Mouse (Mus musculus): ENCODE measurements around the gene Ttll13.

DNA sequence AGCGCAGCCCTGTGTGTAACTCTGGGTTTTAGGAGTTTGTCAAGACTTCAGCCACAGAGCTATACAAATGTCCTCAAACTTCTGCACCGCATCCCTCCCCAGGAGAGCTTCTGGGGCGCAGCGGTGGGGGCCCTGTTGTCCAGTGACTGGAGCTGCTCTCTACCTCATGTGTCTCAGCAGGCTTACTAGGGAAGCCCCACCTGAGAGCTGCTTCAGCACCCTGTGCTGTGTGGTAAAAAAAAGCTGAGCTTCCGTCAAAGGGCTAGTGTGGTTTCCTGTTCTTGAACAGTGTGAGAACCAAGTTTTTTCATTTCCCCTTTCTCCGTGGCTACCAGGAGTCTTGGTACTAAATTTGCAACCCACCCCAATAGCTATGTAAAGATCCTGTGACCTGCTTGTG, 36.5 kb upstream of the Ttll13 start:
- TF ChIP-seq CTCF (IDR thresholded peaks at IDR 0.05; ENCODE audit: borderline replicate concordance, extremely low read depth, insufficient read depth, insufficient read length) (no peak), POLR2A (IDR thresholded peaks at IDR 0.05; ENCODE audit: borderline replicate concordance, extremely low read depth, insufficient read depth, insufficient read length, poor library complexity, severe bottlenecking) (no peak)

Measured in brain, embryonic 14.5 days (tissue).